Mouse (Mus musculus): ENCODE measurements at regions not wholly inside any gene's neighbourhood (a gene's known extent, or its start where the extent isn't known, plus 50 kb on each side); places are given as distances from the start of the nearest gene placed in this dataset.

GRCm38 (mm10) chr1:90514176-90514575 is 88.6 kb upstream of the Cops8 start:
- DNase-seq: no peak

- DNase-seq: no peak
Observed at GRCm38 (mm10) chr1:90518584-90519265, 84.1 kb upstream of the Cops8 start.

- no peak for DNase-seq
Observed at GRCm38 (mm10) chr1:90519284-90520275, 83.2 kb upstream of the Cops8 start.

GRCm38 (mm10) chr1:90522294-90522693 is 80.5 kb upstream of the Cops8 start:
- no peak for DNase-seq

GRCm38 (mm10) chr1:90524641-90525220 is 78.0 kb upstream of the Cops8 start:
- no peak for DNase-seq

GRCm38 (mm10) chr1:90526311-90526710 is 76.5 kb upstream of the Cops8 start:
- DNase-seq: no peak

GRCm38 (mm10) chr1:90527947-90528717 is 74.6 kb upstream of the Cops8 start:
- no peak for DNase-seq

GRCm38 (mm10) chr1:90533481-90533880 is 69.3 kb upstream of the Cops8 start:
- DNase-seq: no peak

GRCm38 (mm10) chr1:90536105-90536504 is 66.7 kb upstream of the Cops8 start:
- DNase-seq: no peak

GRCm38 (mm10) chr1:90543801-90544795 is 58.7 kb upstream of the Cops8 start:
- no peak for DNase-seq

GRCm38 (mm10) chr1:90544821-90545536 is 57.8 kb upstream of the Cops8 start:
- no peak for DNase-seq

- no peak for DNase-seq
Observed at GRCm38 (mm10) chr1:90552644-90553043, 50.1 kb upstream of the Cops8 start.

Measured in thymus, postnatal 36 days (tissue).